Mouse (Mus musculus) limb, embryonic 12.5 days (tissue): ENCODE measurements around the gene Faap100. TPM values are rescaled to one million over a fixed set of nuclear protein-coding genes. Genes with fewer than 3 reads are reported as not detected.
A peak's percentile ranks its signal among the peaks of the same experiment; 100 is the strongest.
"Not testable (repeated sequence)": the region's sequence is repeated elsewhere in the genome, so short reads cannot be mapped to it uniquely, and the experiment has no call there.

Source experiments
- ATAC-seq: fragments of 200-750 bp; cut with Nextera tagmentation; 2 replicates; pipeline ENCODE4 v1.8.0; 2017; ENCODE audit warnings: low read depth, moderate TSS enrichment; ENCODE audit not compliant: insufficient number of reproducible peaks, insufficient read depth, low FRiP score, low TSS enrichment
- H3K27ac ChIP-seq: fragments of 300-500 bp; sonication (generic); 2 replicates; pipeline ENCODE4 v1.5.1; 2016; ENCODE audit warnings: mild to moderate bottlenecking, moderate library complexity
- H3K27me3 ChIP-seq: fragments of 300-500 bp; sonication (generic); 2 replicates; pipeline ENCODE4 v1.6.1; 2016; ENCODE audit warnings: mild to moderate bottlenecking, moderate library complexity
- H3K36me3 ChIP-seq: fragments of 300-500 bp; sonication (generic); 2 replicates; pipeline ENCODE4 v1.6.1; 2016; ENCODE audit warnings: mild to moderate bottlenecking, moderate library complexity
- H3K4me1 ChIP-seq: fragments of 300-500 bp; sonication (generic); replicated peaks from 2 replicates; pipeline ENCODE4 v1.6.1; 2016
- H3K4me2 ChIP-seq: fragments of 300-500 bp; sonication (generic); 2 replicates; pipeline ENCODE4 v1.6.1; 2016; ENCODE audit warnings: mild to moderate bottlenecking, moderate library complexity
- H3K4me3 ChIP-seq: fragments of 300-500 bp; sonication (generic); replicated peaks from 2 replicates; pipeline ENCODE4 v1.5.1; 2016; ENCODE audit warnings: mild to moderate bottlenecking
- H3K9ac ChIP-seq: fragments of 300-500 bp; sonication (generic); replicated peaks from 2 replicates; pipeline ENCODE4 v1.6.1; 2016; ENCODE audit warnings: mild to moderate bottlenecking, moderate library complexity
- H3K9me3 ChIP-seq: fragments of 300-500 bp; sonication (generic); 2 replicates; pipeline ENCODE4 v1.6.1; 2016; ENCODE audit warnings: mild to moderate bottlenecking, moderate library complexity
- WGBS: fragments of 180-500 bp; shearing (Covaris S2); methylation state at CpG from one replicate; pipeline ENCODE4 v1.1.7; 2016; 5-methylcytosine and 5-hydroxymethylcytosine counted together
- polyA plus RNA-seq: library from polyadenylated mRNA; unstranded; fragments of >200 nt; fragmentation: Nextera tagmentation; extraction: Ambion mirVana; gene quantifications from 2 replicates; pipeline ENCODE4 v1.2.1, GENCODE M21; 2016

Gene Faap100
- polyA plus RNA-seq, 1 experiment from 2014 or later, result 40.0 TPM

- peak overlapping the region; percentile 100 for H3K27ac ChIP-seq
- H3K4me2 ChIP-seq, result peak overlapping the region; percentile 90
- H3K4me1 ChIP-seq, result peaks cover 41% of the 10 kb centered on the region
- H3K9me3 ChIP-seq, result no peaks in the 10 kb centered on the region
- H3K27me3 ChIP-seq, result no peaks in the 10 kb centered on the region
- H3K9ac ChIP-seq, result no peak overlapping the region
- 80% methylated on average over 10 of the region's 10 CpGs for WGBS
- 0 out of 2 replicates have a peak overlapping the region, but pooled peaks have one; percentile 100 for H3K4me3 ChIP-seq
- ATAC-seq, result no peak
- peaks cover 13% of the 10 kb centered on the region for H3K36me3 ChIP-seq
These were observed 27.1 kb downstream of the Faap100 start for GRCm38 (mm10) chr11:120351250-120352092.

DNA sequence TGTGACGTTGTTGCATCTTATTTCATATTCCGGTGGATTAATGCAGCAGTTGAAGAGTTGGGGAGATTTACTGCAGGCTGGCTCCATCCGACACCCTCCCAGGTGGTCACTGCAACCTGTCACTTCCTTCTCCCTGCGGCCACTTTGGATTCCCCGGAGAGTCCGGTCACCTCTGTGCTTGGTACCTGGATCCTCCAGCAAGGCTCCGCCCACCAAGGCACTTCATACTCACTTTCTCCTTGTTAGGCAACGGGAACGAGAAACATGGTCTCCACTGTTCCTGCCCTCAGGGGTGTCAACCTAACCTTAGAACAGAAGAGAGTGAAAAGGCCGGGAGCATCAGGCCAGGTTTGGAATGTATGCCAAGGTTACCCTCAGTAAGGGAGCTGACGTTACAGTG lies 27.9 kb downstream of the Faap100 start:
- peak overlapping the region; percentile 100 for H3K4me3 ChIP-seq
- peaks cover 16% of the 10 kb centered on the region for H3K36me3 ChIP-seq
- no peaks in the 10 kb centered on the region for H3K9me3 ChIP-seq
- peak overlapping the region; percentile 100 for H3K27ac ChIP-seq
- peak overlapping the region; percentile 90 for H3K4me2 ChIP-seq
- peak overlapping the region; percentile 100 for H3K9ac ChIP-seq
- no peaks in the 10 kb centered on the region for H3K27me3 ChIP-seq
- peaks cover 41% of the 10 kb centered on the region for H3K4me1 ChIP-seq
- ATAC-seq, result no peak
- WGBS, result 10% methylated on average over 11 of the region's 11 CpGs

GRCm38 (mm10) chr11:120349986-120350702 lies 28.4 kb downstream of the Faap100 start:
- Histone ChIP-seq H3K27me3 (no peaks in the 10 kb centered on the region), H3K4me1 (peaks cover 45% of the 10 kb centered on the region), H3K9ac (peak overlapping the region; percentile 100), H3K9me3 (no peaks in the 10 kb centered on the region), H3K4me2 (peak overlapping the region; percentile 90), H3K27ac (peak overlapping the region; percentile 100), H3K36me3 (peaks cover 20% of the 10 kb centered on the region), H3K4me3 (peak overlapping the region; percentile 100)
- peak; percentile 56 for ATAC-seq
- 4% methylated on average over 68 of the region's 68 CpGs for WGBS

DNA sequence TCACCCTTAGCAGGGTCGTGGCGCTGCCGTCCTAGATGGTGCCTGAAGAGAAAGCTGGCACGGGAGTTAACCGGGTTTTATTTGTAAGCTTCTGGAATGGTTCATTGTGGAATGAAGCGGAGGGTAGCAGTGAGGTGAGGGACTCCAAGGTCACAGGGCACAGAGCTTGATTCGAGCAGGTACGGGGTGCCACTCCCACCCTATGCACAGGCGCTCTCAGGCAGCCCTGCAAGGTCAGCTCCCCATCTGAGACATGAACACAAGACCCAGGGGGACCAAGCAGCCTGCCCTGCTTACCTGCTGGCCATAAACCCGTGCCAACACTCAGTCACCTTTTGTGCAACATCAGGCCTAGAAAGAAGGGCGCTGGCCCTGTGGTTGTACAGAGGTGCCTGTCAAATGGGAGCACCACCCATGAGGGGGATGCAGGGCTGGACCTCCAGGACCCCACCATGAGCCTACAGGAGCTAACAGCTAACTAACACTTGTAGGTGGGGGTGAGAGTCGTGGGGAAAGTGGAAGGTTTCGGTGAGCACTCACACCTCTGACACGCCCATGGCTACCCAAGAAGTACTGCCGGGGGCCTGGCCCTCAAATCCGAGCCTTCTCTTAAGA lies 29.1 kb downstream of the Faap100 start:
- ATAC-seq, result 0 out of 2 replicates have a peak, but pooled peaks have one; percentile 1
- Histone ChIP-seq H3K36me3 (peaks cover 26% of the 10 kb centered on the region), H3K9me3 (no peaks in the 10 kb centered on the region), H3K4me3 (peak overlapping the region; percentile 100), H3K27ac (peak overlapping the region; percentile 100), H3K27me3 (no peaks in the 10 kb centered on the region), H3K9ac (peak overlapping the region; percentile 100), H3K4me1 (peaks cover 47% of the 10 kb centered on the region), H3K4me2 (peak overlapping the region; percentile 90)
- 2% methylated on average over 16 of the region's 16 CpGs for WGBS

GRCm38 (mm10) chr11:120348684-120349370 lies 29.7 kb downstream of the Faap100 start:
- 2% methylated on average over 45 of the region's 53 CpGs for WGBS
- peak overlapping the region; percentile 100 for H3K9ac ChIP-seq
- ATAC-seq, result peak; percentile 27
- H3K4me3 ChIP-seq, result peak overlapping the region; percentile 100
- no peaks in the 10 kb centered on the region for H3K27me3 ChIP-seq
- H3K27ac ChIP-seq, result peak overlapping the region; percentile 100
- peak overlapping the region; percentile 90 for H3K4me2 ChIP-seq
- H3K9me3 ChIP-seq, result no peaks in the 10 kb centered on the region
- peaks cover 45% of the 10 kb centered on the region for H3K4me1 ChIP-seq
- H3K36me3 ChIP-seq, result peaks cover 26% of the 10 kb centered on the region

DNA sequence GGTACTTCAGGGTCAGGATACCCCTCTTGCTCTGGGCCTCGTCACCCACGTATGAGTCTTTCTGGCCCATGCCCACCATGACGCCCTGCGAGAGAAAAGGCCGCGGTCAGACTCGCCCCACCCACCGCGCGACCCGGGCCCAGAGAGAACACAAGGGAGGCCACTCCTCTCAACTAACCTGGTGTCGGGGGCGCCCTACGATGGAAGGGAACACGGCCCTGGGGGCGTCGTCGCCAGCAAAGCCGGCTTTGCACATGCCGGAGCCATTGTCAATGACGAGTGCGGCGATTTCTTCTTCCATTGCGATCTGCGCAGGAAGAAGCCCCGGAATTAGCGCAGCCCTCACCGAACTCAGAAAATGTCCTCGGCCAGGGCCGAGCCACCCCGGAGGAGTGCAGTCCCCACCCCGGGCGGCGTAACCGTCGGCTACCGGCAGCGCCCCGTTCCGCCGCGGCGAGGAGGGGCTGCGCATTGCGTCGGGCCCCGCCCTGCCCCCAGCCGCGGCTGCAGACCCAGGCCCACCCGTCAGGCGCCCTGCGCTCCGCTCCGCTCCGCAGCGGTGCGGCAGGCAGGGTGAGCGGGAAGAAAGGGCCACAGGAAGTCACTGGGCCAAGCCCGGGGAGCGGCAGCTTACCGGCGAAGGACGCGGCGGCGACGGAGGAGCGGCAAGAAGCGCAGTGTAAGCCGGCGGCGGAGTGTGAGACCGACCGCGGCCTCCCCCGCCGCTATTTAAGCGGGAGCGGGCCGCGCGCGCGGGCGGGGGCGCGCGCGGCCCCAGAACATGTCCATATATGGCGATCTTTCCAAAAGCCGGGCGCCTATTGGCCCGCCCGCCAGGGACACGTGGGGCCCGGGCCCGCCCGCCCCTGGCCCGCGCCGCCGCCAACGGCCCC lies 30.5 kb downstream of the Faap100 start, which contains the start of gene Actg1:
Actg1 (minus strand) TSS at position 752 of the 893 bp plus-strand sequence.
- peak within 1 kb of the TSS; percentile 100 for H3K27ac ChIP-seq
- peaks cover 26% of the 10 kb centered on the region for H3K36me3 ChIP-seq
- peak within 1 kb of the TSS; percentile 100 for H3K9ac ChIP-seq
- H3K27me3 ChIP-seq, result no peaks in the 10 kb centered on the region
- peak within 1 kb of the TSS; percentile 90 for H3K4me2 ChIP-seq
- H3K9me3 ChIP-seq, result no peaks in the 10 kb centered on the region
- H3K4me3 ChIP-seq, result peak within 1 kb of the TSS; percentile 100
- H3K4me1 ChIP-seq, result peaks cover 37% of the 10 kb centered on the region
- ATAC-seq, result peak; percentile 49
- WGBS, result 1% methylated on average over 96 of the region's 103 CpGs

DNA sequence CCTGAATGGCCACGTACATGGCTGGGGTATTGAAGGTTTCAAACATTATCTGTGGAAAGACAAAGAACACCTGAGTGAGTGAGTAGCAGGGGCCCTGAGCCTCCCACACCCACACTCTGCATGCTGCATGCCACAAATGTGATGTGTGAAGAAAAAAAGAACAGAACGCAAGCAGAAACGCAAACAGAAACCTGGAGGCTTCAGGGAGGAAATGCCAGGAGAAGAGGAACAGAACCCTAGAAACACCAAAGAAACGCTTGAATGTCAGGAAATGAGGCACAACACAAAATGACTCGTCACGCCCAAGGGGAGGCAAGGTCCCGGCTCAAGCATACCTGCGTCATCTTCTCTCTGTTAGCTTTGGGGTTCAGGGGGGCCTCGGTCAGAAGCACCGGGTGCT lies 31.3 kb downstream of the Faap100 start:
- Histone ChIP-seq H3K4me1 (peaks cover 31% of the 10 kb centered on the region), H3K4me3 (peak overlapping the region; percentile 100), H3K4me2 (peak overlapping the region; percentile 90), H3K9ac (peak overlapping the region; percentile 100), H3K27ac (peak overlapping the region; percentile 100), H3K27me3 (no peaks in the 10 kb centered on the region), H3K36me3 (peaks cover 26% of the 10 kb centered on the region), H3K9me3 (no peaks in the 10 kb centered on the region)
- WGBS, result 8% methylated on average over 10 of the region's 10 CpGs
- ATAC-seq, result no peak

DNA sequence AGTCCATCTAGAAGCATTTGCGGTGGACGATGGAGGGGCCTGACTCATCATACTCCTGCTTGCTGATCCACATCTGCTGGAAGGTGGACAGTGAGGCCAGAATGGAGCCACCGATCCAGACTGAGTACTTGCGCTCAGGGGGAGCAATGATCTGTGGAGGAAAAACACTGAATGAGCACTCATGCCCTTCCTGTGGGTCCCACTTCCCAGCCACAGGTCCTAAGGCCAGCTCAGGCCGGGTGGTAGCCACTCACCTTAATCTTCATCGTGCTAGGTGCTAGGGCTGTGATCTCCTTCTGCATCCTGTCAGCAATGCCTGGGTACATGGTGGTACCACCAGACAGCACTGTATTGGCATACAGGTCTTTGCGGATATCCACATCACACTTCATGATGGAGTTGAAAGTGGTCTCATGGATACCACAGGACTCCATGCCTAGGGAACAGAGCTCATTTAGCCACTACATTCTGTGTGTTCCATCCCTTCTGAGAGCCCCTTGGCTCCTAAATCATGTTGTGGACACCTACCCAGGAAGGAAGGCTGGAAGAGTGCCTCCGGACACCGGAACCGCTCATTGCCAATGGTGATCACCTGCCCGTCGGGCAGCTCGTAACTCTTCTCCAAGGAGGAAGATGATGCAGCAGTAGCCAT lies 32.1 kb downstream of the Faap100 start:
- peaks cover 24% of the 10 kb centered on the region for H3K4me1 ChIP-seq
- H3K27ac ChIP-seq, result peak overlapping the region; percentile 37; the same call in 1 of the 2 replicates
- peak overlapping the region; percentile 73 for H3K4me2 ChIP-seq
- peak overlapping the region; percentile 47 for H3K4me3 ChIP-seq
- peak overlapping the region; percentile 59 for H3K9ac ChIP-seq
- ATAC-seq, H3K9me3 ChIP-seq, H3K27me3 ChIP-seq: not testable (repeated sequence)
- H3K36me3 ChIP-seq, result peaks cover 24% of the 10 kb centered on the region
- 62% methylated on average over 11 of the region's 13 CpGs for WGBS

DNA sequence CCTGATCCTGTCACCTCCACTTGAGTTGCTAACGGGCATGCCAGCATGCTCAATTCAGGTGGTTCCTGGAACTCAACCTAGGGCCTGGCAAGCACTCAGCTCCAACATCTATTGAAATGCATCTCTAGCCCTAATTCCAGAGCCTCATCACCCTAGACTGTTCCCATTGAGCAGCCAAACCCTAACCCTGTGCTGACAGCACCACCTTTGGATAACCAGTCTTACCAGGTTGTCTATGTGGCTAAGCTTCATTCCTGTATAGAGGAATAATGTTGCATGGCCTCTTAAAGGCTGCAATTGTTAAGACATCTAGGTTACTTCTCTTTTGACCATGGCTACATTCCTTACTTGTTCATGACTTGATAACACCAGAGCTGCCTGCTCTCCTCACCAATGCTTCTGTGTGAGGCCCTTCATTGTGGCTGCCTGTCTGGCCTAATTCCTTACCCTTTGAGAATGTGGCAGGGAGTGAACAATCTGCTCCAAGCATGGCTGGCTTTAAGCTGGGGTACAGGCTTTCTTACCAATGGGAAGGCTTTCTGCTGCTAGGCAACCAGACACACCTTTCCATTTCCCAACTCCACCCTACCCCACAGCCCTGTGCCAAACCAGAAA lies 33.4 kb downstream of the Faap100 start:
- Histone ChIP-seq H3K9me3 (no peaks in the 10 kb centered on the region), H3K27ac (peak overlapping the region; percentile 64), H3K4me1 (peaks cover 14% of the 10 kb centered on the region), H3K4me3 (peak overlapping the region; percentile 27), H3K4me2 (peak overlapping the region; percentile 52), H3K9ac (peak overlapping the region; percentile 40; the same call in 1 of the 2 replicates), H3K36me3 (peaks cover 22% of the 10 kb centered on the region), H3K27me3 (no peaks in the 10 kb centered on the region)
- 34% methylated on average over 1 of the region's 1 CpGs for WGBS
- no peak for ATAC-seq
